Mouse (Mus musculus): Measurements from ENCODE around the gene Mip. TPM values are rescaled to one million over a fixed set of nuclear protein-coding genes. Genes with fewer than 3 reads are reported as not detected.
"Not testable (repeated sequence)": the region's sequence is repeated elsewhere in the genome, so short reads cannot be mapped to it uniquely, and the experiment has no call there.

Gene Mip
- total and polyA plus RNA-seq, 3 experiments = not detected

DNA sequence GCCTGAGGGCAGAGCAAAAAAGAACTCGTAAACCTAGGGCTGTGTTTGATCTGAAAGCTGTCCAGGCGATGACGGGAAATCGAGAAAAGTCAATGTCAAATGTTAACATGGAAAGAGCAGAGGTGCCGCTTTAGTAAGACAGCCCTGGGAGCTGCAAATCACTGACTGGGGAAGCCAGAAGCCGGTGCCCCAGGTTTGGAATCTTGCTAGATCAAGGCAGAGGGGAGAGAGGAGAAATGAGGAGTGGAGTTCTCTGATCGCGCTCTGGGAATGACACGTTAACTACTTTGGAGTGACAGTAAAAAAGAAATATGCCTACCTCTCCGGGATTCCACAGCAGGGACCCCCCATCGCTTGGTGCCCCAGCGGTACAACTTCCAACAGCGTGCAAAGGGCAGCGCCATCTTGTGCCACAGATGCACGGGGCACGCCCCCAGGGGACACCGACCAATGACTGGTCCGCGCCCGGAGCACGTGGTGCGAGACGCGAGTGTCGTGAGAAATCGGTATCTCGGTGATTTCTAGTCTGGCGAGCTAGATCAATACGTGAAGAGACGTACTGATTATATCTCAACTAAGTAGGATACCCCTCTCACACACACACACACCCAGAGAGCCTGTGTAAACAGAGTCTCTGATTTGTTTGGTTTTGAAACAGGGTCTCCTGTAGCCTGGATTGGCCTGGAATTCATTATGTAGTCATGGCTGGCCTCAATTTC is 14.1 kb upstream of the Mip start, which contains the start of gene Spryd4:
Gene Spryd4 (minus strand): TSS at position 418 of the 719 bp plus-strand sequence.
- peak; percentile 93 for DNase-seq

DNA sequence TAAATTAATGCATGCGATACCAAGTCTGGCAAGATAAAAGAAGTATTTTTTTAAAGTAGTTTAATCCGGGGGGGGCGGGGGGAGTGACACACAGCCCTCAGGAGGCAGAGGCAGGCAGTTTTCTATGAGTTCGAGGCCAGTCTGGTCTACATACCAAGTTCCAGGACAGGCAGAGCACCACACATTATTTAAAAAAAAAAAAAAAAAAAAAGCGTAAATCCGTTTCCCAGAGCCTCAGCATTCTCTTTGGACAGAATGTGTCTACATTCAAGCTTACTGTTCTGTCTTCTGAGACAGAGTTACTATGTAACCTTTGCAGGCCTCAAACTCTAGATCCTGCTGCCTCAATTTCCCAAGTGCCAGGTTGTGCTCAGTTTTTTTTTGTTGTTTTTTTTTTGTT is 13.5 kb upstream of the Mip start:
- no peak for DNase-seq

DNA sequence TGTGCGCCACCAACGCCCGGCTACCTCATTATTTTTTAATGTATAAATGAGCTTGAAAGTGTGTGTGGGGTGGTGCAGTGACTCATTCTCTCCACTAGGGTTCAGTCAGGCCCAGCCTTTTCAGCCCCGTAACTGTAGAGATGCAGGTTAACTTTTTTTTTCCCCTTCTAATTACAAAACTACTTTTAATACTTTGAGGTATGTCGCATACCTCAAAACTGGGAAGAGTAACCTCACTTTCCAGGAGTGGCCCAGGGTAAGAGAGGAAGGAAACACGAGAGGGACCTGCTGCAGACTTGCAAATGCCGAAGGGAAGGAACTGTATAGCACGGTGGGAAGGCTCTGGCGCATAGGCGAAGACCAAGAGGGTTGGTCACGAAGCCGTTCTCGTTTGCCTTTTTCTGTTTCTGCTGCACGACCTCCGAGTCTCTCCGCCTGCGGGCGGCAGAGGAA is 12.7 kb upstream of the Mip start:
- peak; percentile 63 for DNase-seq

DNA sequence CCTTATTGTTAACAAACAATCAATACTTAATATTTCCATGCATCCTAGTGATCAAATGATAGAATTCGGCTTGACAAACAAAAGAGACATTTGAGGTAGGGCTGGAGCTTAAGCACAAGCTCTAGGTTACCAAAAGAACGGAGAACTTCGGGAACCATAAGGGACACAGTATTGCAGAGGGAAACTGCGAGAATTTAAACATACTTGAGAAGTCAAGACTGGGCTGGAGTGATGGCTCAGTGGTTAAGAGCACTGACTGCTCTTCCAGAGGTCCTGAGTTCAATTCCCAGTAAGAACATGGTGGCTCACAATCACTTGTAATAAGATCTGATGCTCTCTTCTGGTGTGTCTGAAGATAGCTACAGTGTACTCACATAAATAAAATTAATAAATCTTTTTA is 11.5 kb upstream of the Mip start:
- not testable (repeated sequence) for DNase-seq

DNA sequence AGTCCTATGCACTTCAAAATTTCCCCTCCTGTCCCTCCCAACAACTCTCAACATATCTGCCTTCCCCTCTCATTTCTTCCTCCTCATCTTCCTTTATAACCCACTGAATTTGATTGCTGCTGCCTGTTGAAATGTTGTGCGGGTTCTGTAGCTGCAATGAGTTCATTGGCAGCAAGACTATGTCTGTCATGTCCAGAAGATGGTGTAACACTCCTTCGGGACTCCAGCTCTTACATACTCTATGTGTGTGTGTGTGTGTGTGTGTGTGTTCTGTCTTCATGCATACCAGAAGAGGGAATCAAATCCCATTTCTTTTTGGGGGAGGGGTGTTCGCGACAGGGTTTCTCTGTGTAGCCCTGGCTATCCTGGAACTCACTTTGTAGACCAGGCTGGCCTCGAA is 10.7 kb upstream of the Mip start:
- no peak for DNase-seq

DNA sequence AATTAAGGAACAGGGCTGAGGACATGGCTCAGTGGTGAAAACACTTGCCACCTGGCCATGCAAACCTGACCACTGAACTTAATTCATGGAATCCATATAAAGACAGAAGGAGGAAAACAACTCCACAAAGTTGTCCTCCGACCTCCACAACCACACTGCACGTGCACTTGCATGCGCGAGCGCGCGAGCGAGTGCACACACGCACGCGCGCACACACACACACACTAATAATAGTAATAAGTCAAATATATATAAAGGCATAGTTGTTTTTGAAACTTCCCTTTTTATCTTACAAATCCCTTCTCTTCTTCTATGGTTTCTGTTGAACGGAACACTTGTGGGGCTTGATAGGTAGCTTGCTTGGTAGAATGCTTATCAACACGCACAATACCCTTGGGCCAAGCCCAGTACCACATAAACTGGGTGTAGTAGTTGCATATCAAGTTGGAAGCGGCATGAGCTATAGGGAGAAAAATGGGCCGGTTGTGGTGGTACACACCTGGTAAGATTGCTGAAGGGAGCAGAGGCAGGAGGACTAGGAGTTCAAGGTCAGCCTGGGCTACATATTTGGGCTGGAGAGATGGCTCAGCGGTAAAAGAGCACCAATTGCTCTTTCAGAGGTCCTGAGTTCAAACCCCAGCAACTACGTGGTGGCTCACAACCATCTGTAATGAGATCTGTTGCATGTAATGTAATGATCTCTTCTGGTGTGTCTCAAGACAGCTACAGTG is 7.1 kb upstream of the Mip start:
- DNase-seq = no peak

DNA sequence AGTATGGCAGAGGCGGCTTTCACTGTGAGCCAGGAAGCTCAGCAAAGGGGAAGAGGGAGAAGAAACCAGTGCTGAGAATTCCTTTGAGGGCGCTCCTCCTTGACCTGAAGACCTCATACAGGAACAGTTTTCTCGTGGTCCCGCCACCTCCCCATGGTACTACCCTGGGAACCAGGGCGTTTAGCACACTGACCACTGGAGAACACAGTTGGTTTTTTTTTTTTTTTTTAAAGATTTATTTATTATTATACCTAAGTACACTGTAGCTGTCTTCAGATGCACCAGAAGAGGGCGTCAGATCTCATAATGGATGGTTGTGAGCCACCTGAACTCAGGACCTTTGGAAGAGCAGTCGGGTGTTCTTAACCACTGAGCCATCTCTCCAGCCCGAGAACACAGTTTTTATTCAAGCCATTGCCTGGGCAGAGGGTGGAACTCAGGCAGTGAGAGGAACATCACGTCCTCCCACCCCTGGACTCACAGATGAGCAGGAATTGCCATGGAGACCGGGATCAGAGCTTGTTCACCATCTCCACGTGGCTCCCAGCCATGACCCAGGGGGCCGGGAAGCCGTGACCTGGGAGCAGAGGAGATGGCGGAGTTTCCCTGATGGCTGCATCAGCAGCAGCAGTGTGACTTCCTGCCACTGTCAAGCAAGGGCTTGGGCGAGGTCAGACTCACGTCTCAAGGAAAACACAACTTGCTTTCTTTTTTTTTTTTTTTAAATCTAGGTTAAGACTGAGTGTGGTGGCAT is 3.9 kb upstream of the Mip start:
- DNase-seq = peak; percentile 14

DNA sequence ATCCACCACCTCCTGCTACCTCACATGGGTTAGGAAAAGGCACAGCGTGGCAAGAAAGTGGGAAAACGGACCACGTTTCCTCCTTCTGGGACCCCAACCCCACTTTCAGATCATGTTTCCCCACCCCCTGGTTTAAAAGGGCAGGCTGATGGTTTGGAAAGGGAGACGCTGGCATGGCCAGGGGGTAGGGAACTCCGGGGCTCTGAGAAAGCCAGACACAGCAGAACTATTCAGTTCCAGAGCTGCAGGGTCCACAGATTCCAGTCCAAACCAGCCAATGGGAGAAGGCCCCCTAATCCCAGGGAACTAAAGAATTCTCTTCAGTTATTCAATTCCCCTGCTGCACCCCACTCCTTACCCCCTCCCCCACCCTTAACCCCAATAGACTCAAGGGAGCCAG is 574 bp upstream of the Mip start:
- no peak for DNase-seq

DNA sequence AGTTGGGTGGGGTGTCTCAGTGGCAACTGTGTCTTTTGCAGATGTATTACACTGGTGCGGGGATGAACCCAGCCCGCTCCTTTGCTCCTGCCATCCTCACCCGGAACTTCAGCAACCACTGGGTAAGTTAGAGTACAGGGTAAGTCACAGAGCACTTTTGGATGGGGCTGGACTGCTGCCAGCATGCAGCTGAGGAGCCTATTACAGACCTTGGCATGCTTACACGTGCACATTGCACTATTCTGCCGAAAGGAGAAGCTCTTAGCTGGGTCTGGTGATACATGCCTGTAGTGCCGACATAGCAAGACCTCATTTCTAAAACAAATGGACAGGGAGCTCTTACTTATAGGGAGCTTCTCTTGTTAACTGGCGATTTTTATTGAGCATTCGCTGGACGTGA is 2.0 kb downstream of the Mip start:
- DNase-seq = no peak

DNA sequence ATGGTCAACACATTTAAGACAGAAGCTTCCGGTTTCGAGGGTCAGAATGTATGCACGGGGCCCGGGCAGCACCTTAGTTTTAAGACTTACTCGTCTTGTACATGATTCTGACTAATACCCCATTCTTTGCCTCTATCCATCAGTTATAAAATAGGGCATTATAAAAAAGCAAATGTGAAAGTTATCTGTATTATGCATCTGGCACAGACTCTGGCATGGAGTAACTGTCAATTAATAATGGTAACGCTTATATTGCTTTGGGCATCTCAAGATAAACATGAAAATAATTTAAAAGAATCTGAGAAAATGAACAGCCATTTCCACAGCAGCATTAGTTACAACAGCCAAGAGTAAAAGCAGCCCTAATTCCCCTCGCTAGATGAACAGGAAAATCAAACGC is 2.4 kb downstream of the Mip start:
- DNase-seq = no peak

DNA sequence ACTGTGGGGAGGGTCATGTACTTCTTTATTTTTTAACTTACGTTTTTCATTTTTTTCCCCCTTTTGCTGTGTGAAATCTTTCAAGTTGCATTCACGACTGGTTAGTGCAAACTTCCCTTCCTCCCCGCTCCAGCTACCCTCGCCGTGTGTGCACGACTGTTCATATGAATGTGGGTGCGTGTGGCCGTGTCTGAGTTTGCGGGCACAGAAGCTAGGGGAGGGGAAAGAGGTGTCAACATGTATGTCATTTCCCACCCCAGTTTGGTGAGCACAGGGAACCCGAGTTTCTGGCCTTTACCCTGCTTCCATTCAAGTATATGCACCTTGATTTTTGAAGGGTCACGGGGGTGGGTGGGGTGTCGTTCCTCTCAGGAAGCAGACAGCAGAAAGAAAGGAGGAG is 4.9 kb downstream of the Mip start:
- no peak for DNase-seq

DNA sequence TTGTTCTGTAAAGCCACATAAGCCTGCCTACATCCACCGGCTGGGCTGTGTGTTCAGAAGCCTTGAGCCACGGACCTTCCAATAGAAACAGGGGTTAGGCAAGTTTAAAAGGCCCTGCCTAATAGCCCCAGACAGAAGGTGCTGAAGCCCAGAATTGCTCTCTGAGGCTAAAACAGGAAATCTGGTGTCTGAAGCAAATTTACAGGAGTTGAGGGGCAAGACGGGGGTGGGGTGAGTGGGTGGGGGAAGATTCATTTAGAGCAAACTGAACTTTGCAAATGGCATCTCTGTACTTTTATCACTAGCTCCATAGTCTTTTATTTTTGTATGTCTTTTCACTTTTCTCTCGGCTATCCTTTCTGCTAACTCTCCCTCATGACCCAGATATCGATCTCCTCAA is 5.5 kb downstream of the Mip start:
- no peak for DNase-seq

DNA sequence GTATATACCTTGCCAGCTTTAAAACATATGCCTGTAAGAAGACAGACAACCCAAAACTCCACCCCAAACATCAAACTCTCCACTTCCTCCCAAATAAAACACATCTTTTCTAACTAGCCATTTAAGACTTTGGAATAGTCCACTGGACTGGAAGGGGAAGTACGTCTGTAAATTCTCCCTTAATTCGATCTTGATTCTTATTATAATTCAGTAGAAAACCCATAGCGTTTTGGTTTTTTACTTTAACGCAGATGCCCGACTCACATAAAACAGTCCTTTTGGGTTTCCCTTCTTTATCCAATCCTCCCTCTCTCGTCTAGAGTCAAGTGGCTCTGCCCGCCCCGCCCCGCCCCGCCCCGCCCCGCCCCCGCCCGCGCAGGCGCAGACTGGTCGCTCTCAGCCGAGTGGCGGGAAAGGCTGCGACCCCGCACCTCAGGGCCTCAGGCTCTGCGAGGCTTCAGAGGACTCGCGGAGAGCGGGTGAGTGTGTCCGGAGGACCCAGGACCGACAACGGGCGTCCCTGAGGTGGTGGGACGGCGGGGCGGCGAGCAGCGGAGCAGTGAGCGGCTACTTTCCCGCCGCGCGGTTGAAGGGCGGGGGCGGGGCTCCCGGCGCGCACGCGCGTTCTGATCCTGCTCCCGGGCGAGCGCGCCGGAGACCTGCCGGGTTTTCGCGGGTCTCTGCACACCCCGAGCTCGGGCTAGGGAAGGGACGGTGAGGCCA is 6.2 kb downstream of the Mip start, which contains the start of gene Timeless:
Gene Timeless (plus strand): TSS at position 369 of the 723 bp plus-strand sequence.
- peak; percentile 92 for DNase-seq

DNA sequence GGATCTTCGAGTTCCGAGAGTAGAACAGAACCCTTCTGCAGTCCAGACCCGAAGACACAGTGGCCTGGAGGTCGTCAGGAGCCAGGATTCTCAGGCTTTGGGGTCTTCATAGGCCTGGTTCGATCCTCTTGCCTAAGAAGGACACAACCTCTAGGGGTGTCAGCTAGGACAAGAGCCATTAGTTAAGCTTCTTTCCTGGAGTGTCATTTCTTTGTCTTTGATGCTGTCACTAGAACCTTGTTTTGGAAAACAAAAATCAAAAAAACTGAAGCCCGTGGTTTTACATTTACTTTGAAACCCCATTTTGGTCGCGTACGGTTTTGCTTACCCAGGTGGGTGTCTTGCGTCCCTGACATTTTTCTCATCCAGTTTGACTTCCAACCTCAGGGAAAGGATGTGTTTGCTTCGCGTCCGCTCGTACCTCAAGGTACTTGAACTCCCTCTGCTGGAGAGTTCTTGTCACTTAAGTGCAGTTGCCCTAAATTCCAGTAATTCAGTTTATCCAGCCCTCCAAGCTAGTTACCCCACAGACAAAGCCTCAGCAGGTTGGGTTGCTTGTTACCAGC is 6.9 kb downstream of the Mip start:
- DNase-seq = peak; percentile 64

DNA sequence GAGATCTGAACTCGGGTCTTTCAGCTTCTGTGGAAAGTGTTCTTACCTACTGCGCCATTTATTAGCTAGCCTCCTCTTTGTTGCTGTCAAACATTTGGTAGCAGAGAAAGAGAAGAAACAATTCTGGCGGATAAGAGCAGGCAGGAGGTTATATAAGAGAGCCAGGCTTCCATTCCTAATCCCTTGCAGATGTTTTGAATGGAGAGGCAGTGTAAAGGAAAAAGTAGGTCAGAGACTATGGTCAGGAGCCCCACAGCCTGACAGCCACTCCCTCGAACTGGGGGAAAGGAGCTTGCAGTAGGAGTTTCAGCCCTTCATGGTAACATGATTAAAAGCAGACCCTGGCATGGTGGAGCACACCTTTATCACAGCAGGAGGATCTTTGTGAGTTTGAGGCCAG is 10.7 kb downstream of the Mip start:
- DNase-seq = no peak

DNA sequence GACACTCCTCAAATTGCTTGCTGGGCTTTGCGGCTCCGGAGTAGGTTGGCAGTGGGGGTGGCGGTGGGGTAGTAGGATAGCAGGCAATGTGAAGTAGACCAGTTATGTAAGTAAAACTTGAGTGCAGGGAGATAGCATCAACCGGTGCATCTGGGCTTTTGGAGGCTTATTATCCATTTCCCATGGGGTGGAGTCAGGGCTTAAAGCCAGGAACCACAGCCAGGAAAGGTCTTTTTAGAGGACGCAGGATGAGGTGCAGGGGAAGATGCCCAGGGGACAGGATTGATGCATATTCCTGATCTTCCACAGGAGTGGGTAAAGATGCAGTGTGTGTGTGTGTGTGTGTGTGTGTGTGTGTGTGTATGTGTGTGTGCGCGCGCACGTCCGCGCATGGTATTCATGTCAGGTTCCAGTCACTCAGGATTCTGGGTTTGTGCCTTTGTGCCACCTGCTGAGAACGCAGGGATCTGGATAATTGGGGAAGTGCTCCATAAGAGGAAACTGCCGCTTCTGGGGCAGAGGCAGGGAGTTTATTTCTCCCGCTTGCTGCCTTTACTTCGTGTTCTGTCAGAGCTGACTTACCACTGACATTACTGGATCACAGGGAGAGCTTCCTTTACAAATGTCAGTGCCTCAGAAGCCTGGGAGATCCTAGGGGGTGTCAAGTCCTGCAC is 12.3 kb downstream of the Mip start:
- no peak for DNase-seq

DNA sequence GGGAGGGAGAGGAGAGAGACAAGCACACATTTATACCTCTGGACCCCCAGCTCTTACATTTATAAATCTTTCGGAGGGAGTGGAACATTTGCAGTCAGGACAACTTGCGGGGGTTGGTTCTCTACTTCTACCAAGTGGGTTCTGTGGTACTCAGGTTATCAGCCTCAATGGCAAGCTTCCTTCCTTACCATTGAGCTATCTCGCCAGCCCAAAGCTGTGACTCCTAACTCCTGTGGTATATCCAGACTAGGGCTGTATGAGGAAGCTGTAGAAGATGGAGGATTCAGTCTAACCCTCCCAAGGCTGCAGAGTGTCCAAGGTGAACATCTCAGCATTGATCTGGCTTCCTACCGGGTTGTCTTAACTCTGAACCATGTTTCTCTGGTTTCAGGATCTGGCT is 13.5 kb downstream of the Mip start:
- DNase-seq = no peak

DNA sequence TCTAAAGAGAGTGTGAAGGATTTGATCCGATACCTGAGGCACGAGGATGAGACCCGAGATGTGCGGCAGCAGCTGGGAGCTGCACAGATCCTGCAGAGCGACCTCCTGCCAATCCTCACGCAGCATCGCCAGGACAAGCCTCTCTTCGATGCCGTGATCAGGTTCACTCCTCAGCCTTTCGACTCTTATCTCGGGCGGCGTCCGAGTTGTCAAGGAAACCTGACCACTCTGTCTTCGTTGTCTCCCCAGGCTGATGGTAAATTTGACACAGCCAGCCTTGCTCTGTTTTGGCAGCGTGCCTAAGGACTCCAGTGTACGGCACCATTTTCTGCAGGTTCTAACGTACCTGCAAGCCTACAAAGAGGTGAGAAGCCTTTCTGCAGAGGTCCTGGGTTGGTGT is 14.5 kb downstream of the Mip start:
- DNase-seq = no peak

DNA sequence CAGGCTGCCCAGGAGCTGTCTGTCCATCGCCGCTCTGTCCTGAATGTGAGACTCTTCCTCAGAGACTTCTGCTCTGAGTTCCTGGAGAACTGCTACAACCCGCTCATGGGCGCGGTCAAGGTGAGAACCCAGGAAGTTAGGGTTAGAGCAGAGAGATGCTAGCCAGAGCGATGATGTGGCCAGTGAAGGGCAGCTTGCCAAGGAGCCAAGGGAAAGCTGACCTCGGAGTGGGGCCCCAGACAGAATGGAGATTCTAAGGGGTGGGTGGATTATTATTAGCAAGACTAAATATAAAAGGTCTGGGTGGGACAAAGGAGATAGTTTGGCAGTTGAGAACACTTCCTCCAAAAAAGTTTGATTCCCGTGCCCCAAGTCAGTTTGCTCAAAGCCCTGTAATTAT is 17.6 kb downstream of the Mip start:
- DNase-seq = no peak

DNA sequence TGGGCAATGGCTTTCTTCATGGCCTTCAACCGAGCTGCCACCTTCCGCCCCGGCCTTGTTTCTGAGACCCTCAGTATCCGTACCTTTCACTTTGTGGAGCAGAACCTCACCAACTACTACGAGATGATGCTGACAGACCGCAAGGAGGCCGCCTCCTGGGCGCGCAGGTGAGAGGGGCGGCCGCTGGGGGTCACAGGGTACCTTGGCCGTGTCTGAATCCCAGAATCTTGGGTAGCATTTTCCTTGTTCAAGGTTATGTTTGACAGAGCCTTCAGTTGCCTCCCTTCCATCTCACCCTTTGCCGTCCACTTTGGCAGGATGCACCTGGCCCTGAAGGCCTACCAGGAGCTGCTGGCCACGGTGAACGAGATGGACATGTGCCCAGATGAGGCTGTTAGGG is 18.5 kb downstream of the Mip start:
- no peak for DNase-seq

DNA sequence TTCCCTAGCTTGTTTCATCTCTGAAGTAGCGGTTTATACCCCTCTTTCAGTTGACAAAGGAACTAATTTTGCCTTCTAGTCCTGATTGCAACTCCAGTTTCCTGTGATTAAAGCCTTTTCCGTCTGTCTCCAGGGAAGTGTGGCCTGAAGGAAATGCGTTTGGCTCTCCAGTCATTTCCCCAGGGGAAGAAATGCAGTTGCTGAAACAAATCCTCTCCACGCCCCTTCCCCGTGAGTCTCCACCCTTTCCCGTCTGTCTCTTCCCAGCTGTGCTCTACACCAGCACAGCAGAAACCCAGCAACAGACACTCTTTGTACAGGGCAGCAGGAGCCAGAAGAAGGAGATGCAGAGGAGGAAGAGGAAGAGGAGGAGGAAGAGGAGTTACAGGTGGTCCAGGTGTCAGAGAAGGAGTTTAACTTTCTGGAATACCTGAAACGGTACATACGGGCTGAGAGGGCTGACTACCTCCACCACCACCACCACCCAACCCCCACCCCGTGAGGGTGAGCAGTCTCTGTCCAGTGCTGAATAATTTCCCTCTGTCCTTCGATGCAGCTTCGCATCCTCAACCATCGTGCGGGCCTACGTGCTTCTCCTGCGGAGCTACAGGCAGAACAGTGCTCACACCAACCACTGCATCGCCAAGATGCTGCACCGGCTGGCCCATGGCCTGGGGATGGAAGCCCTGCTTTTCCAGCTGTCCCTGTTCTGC is 21.5 kb downstream of the Mip start:
- DNase-seq = peak; percentile 27
